ENCODE assay signal across 14 mouse cellular contexts in genomic region chr11:79008007-79008775, GRCm38 (mm10). TPM values are rescaled to one million over a fixed set of nuclear protein-coding genes. Genes with fewer than 3 reads are reported as not detected.
DNase-seq lines count a peak whose midpoint lies in the region; ATAC-seq and TF ChIP-seq lines count a peak whose summit lies in the region.
"Had no signal": no experiment of that assay in that cellular context is flagged by ENCODE, and none has a peak within 500 bp of the region (broad histone marks: within the 10 kb centered on the region; RNA-seq: fewer than 3 reads in every experiment).

No protein-coding gene starts in this region.

- TF ChIP-seq CTCF in ES-Bruce4 (IDR thresholded peaks at IDR 0.05; ENCODE audit: low read depth, low read length) = no peak
- TF ChIP-seq CTCF in bone marrow, adult 2 months (IDR thresholded peaks at IDR 0.05; ENCODE audit: control insufficient read depth, insufficient read depth, low read length) = no peak
- no peak for TF ChIP-seq CTCF in small intestine, adult 2 months (IDR thresholded peaks at IDR 0.05; ENCODE audit: extremely low read depth, insufficient read length, insufficient replicate concordance, low read depth, low read length)

- no peak for DNase-seq in heart, postnatal 14 days
- no peak for DNase-seq in kidney, adult 8-10 months
- DNase-seq: adrenal gland, postnatal 36 days; cerebellum, postnatal 10 days; layer of hippocampus, adult 9-11 months; lung, postnatal 14 days had no signal

- no peak for TF ChIP-seq POLR2A in ES-Bruce4 (IDR thresholded peaks at IDR 0.05; ENCODE audit: insufficient read depth, low read length)
- TF ChIP-seq POLR2A in bone marrow, adult 2 months (IDR thresholded peaks at IDR 0.05; ENCODE audit: borderline replicate concordance, control insufficient read depth, low read depth, low read length) = no peak
- TF ChIP-seq POLR2A in small intestine, adult 2 months (IDR thresholded peaks at IDR 0.05; ENCODE audit: low read depth, low read length) = no peak; the same call in 1 of the 2 replicates

- 61% methylated on average over 6 of the region's 6 CpGs for WGBS in heart, embryonic 13.5 days
- 64% methylated on average over 6 of the region's 6 CpGs for WGBS in bone marrow, adult 2 months
- WGBS in small intestine, adult 2 months = 34% methylated on average over 6 of the region's 6 CpGs
- WGBS in forebrain, embryonic 13.5 days = 88% methylated on average over 6 of the region's 6 CpGs

- TF ChIP-seq EP300 in ES-Bruce4 (IDR thresholded peaks at IDR 0.05; ENCODE audit: insufficient read depth, low read depth, low read length) = peak; percentile 77; the same call in 1 of the 2 replicates

- no peak for ATAC-seq in heart, embryonic 13.5 days (ENCODE audit: extremely low read depth, insufficient number of reproducible peaks, low FRiP score, low TSS enrichment)
- no peak for ATAC-seq in forebrain, embryonic 13.5 days
- ATAC-seq: forebrain, embryonic 15.5 days had no signal

- H3K4me2 ChIP-seq in heart, embryonic 13.5 days = no peak overlapping the region
- H3K4me2 ChIP-seq in forebrain, embryonic 13.5 days = no peak overlapping the region
- H3K4me2 ChIP-seq: forebrain, embryonic 15.5 days had no signal

- peaks cover 12% of the 10 kb centered on the region for H3K4me1 ChIP-seq in heart, embryonic 13.5 days
- H3K4me1 ChIP-seq in ES-Bruce4 (ENCODE audit: control insufficient read depth, insufficient read depth, low read length) = peaks cover 14% of the 10 kb centered on the region
- H3K4me1 ChIP-seq in bone marrow, adult 2 months (ENCODE audit: control insufficient read depth, insufficient read depth, low read length) = peaks cover 6% of the 10 kb centered on the region; the same call in 1 of the 2 replicates
- peaks cover 31% of the 10 kb centered on the region for H3K4me1 ChIP-seq in small intestine, adult 2 months (ENCODE audit: control insufficient read depth, insufficient read depth, insufficient read length, low read length)
- H3K4me1 ChIP-seq in forebrain, embryonic 13.5 days = no peaks in the 10 kb centered on the region
- H3K4me1 ChIP-seq: forebrain, embryonic 15.5 days; midbrain, embryonic 10.5 days had no signal

- H3K9ac ChIP-seq in heart, embryonic 13.5 days = no peak overlapping the region
- H3K9ac ChIP-seq in ES-Bruce4 (ENCODE audit: low read depth, poor library complexity, severe bottlenecking) = no peak overlapping the region
- no peak overlapping the region for H3K9ac ChIP-seq in forebrain, embryonic 13.5 days
- H3K9ac ChIP-seq: forebrain, embryonic 15.5 days had no signal

- intact Hi-C loops in heart, postnatal 14 days (cut with DNase I) = no loop called here

- 0 out of 2 replicates have a peak overlapping the region, but pooled peaks have one; percentile 29 for H3K27ac ChIP-seq in heart, embryonic 13.5 days (replicated peaks)
- H3K27ac ChIP-seq in ES-Bruce4 (ENCODE audit: insufficient read depth, low read length) = peak overlapping the region; percentile 51
- peak overlapping the region; percentile 35; the same call in 1 of the 2 replicates for H3K27ac ChIP-seq in bone marrow, adult 2 months (ENCODE audit: control insufficient read depth, insufficient read depth, low read depth, low read length, poor library complexity)
- H3K27ac ChIP-seq in small intestine, adult 2 months (ENCODE audit: insufficient read depth, low read depth, low read length) = peak overlapping the region; percentile 76
- no peak overlapping the region for H3K27ac ChIP-seq in forebrain, embryonic 13.5 days
- H3K27ac ChIP-seq: forebrain, embryonic 15.5 days; kidney, postnatal 0 days; midbrain, embryonic 10.5 days had no signal

- no peaks in the 10 kb centered on the region for H3K9me3 ChIP-seq in heart, embryonic 13.5 days
- H3K9me3 ChIP-seq in ES-Bruce4 (replicated peaks; ENCODE audit: control insufficient read depth, insufficient read depth, low read length, poor library complexity, severe bottlenecking) = no peaks in the 10 kb centered on the region
- no peaks in the 10 kb centered on the region for H3K9me3 ChIP-seq in forebrain, embryonic 13.5 days (replicated peaks)
- H3K9me3 ChIP-seq: forebrain, embryonic 15.5 days; midbrain, embryonic 10.5 days had no signal

- H3K4me3 ChIP-seq in heart, embryonic 13.5 days = no peak overlapping the region
- peak overlapping the region; percentile 22; the same call in 1 of the 2 replicates for H3K4me3 ChIP-seq in ES-Bruce4 (ENCODE audit: low read depth, low read length)
- H3K4me3 ChIP-seq in bone marrow, adult 2 months (replicated peaks; ENCODE audit: control insufficient read depth, low read depth, low read length) = no peak overlapping the region
- H3K4me3 ChIP-seq in small intestine, adult 2 months (ENCODE audit: low read depth, low read length) = no peak overlapping the region
- no peak overlapping the region for H3K4me3 ChIP-seq in forebrain, embryonic 13.5 days
- H3K4me3 ChIP-seq: forebrain, embryonic 15.5 days; midbrain, embryonic 10.5 days had no signal

- no peaks in the 10 kb centered on the region for H3K27me3 ChIP-seq in heart, embryonic 13.5 days (replicated peaks)
- H3K27me3 ChIP-seq in ES-Bruce4 (ENCODE audit: control insufficient read depth, insufficient read depth, low read length, poor library complexity, severe bottlenecking) = no peaks in the 10 kb centered on the region
- no peaks in the 10 kb centered on the region for H3K27me3 ChIP-seq in small intestine, adult 2 months (ENCODE audit: control insufficient read depth, insufficient read depth, low read length)
- no peaks in the 10 kb centered on the region for H3K27me3 ChIP-seq in forebrain, embryonic 13.5 days
- H3K27me3 ChIP-seq: forebrain, embryonic 15.5 days had no signal

- H3K36me3 ChIP-seq in heart, embryonic 13.5 days = 0 out of 2 replicates have a peak, but pooled peaks cover 3% of the 10 kb centered on the region
- H3K36me3 ChIP-seq in ES-Bruce4 (ENCODE audit: control insufficient read depth, insufficient read depth, low read length, poor library complexity, severe bottlenecking) = no peaks in the 10 kb centered on the region
- H3K36me3 ChIP-seq in small intestine, adult 2 months (ENCODE audit: control insufficient read depth, insufficient read depth, low read length) = no peaks in the 10 kb centered on the region
- H3K36me3 ChIP-seq in forebrain, embryonic 13.5 days (ENCODE audit: poor library complexity, severe bottlenecking) = no peaks in the 10 kb centered on the region
- H3K36me3 ChIP-seq: forebrain, embryonic 15.5 days; midbrain, embryonic 10.5 days had no signal

RNA-seq across cellular contexts. Expression of gene Lgals9, which starts 23.4 kb away (rescaled TPM):
- 60.2 and 67.9 TPM in 2 replicates for polyA plus RNA-seq in heart, embryonic 13.5 days (2015; fragmentation: Nextera tagmentation; extraction: Ambion mirVana)
- total RNA-seq in heart, postnatal 14 days (2021) = 10 to 100 TPM; 35.5 to 36.1 TPM
- 8.8 and 10.7 TPM in 2 replicates for polyA plus RNA-seq in ES-Bruce4 (2011; ENCODE audit: insufficient read depth, insufficient read length, low read depth, missing spikeins)
- polyA plus RNA-seq in bone marrow, adult 2 months (2011; ENCODE audit: insufficient read depth, insufficient read length, low replicate concordance, missing spikeins) = 54.4 and 58.6 TPM in 2 replicates
- polyA plus RNA-seq in small intestine, adult 2 months (2012; rRNA removed) = 263 and 686 TPM in 2 replicates
- polyA plus RNA-seq in forebrain, embryonic 13.5 days (2015; fragmentation: Nextera tagmentation; extraction: Ambion mirVana) = 3.8 and 3.9 TPM in 2 replicates
